Mouse (Mus musculus): ENCODE results near the gene Cntrob.
A peak's percentile ranks its signal among the peaks of the same experiment; 100 is the strongest.

Cntrob gene

DNA sequence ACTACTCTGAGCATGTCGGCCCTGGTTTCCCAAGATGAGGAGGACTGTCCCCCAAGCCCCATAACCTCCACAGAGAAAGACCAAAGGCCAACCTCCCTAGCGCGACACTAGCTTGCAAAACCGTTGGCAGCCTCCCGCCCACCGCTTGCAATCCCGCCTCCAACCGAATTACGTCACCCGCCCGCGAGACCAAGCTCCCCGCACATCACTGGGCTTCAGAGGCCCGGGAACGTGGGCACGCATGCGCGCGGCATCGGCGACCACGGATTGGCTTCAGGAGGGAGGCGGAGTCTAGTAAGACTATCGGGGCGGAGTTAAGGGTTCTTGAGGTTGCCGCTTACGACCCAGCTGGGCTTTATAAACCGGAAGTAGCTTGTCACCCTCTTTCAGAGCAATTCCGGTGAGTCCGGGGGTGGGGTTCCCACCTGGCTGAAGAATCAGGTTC, at the start of gene Cntrob, which contains the start of gene Trappc1:
Cntrob (minus strand) TSS at position 109 of the 445 bp plus-strand sequence.
Trappc1 (plus strand) TSS at position 314 of the 445 bp plus-strand sequence.
- DNase-seq (ENCODE audit: low read depth), result peak; percentile 94

DNA sequence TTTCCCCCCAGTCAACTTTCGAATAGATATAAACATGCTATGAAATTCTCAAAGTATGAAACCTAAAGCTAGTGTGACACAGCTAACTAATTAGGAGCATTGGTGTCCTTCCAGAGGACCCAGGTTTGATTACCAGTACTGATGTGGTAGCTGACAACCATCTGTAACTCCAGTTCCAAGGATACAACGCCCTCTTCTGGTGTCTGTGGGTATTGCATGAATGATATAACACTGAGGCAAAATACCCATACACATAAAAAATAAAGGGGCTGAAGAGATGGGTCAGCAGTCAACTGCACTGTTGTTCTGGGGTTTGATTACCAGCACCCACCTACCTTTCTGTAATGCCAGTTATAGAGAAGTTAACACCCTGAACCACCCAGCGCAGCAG, 49.2 kb upstream of the Cntrob start:
- no peak for DNase-seq (ENCODE audit: low read depth)

DNA sequence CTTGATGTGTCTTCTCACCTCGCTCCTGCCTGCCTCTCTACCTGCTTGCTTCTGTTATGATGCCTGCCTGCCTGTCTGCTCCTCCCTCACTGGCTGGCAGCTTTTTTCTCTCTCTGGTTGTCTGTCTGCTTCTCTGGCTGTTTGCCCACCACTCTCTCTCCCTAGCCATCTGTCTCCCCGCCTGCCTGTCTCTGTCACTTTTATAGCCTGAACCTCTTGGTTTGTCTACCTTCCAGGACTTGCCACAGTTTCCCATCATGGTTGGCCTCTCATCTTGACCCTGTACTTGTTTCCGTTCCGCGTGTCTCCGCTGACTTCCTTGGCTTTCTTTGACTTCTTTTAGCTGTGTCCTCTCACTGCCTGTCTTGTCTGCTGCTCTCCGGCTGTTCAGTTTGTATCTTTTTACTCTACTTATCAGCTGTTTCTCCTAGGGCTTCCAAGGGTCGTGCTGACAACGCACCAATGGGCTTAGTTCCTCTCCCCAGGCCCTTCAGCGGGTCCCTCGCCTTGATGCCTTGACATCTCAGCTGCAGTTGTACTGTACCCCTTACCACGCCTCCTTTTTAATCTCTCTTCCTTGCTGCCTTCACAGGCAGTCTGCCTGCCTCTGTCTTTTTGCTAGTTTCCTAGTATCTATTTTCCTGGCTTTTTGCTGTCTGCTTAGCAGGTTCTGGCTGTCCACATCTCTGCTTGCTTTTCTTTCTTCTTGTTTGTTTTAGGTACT, 48.6 kb upstream of the Cntrob start:
- DNase-seq (ENCODE audit: low read depth), result no peak

DNA sequence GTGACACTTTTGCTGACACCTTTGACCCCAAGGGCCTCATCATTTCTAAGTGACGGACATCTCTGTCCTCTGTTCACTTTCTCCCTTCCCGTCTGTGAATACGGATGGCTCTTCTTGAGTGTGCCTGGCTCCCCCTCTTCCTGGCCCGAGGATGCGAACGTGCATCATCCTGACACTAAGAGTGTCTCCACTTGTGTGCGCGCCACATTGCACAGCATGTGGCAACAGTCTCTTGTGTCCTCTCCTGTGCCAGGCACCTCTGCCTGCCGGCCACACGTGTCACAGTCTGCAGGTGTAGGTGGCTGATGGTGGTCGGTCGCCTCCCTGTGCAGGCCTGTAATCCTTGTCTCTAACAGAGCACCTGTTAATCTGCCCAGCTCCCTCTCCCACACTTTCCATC, 48.0 kb upstream of the Cntrob start:
- no peak for DNase-seq (ENCODE audit: low read depth)

DNA sequence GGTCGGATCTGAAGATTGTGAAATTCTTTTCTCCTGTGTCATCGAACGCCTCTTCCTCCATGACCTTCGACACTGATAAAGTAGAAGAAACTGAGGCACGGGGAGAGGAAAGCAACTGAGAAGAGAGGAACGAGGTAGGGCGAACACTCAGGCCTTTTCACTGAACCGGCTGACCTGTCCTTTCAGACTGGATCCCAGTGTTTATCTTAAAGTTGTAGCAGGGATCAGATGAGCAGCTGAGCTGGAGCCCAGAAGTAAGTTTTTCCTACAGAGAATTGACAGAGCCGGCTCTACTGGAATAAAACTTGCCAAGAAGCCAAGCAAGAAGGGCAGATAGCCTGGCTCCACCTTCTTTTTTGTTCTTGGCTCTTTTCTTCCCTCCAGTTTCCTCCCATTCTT, 47.2 kb upstream of the Cntrob start:
- DNase-seq (ENCODE audit: low read depth), result no peak

DNA sequence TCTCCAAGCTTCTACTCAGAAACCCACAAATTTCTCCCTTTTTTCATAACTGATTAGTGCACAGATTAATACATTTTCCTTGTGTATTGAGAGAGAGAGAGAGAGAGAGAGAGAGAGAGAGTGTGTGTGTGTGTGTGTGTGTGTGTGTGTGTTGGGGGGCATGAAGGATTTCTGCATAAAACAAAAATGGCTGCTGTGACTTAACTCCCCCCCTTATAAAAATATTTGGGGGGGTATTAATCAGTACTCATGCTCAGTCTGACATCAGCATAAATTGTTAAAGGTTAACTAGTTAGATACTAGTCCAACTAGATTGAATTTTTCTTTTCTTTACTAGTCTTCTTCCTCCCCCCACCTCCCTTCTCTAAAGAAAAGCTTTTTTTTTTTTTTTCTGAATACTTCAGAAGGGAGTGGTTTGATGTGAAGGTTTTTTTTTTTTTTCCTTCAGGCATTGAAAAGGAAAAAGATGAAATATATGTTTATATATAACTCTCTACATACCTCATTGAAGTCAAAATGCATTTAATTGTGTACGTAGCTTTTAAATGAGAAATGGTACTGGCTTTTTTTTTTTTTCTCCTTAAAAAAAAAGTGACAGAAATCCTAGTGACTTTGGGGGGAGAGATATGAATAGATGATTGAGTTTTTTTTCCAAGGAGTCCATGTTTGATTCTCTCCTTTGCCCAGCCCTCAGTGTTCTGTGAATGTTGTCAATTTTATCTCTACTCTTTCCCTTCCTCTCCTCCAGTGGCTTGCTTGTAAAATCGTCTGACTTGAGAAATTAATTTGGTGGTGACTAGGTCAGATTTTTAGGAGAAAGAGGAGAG, 46.6 kb upstream of the Cntrob start:
- no peak for DNase-seq (ENCODE audit: low read depth)

DNA sequence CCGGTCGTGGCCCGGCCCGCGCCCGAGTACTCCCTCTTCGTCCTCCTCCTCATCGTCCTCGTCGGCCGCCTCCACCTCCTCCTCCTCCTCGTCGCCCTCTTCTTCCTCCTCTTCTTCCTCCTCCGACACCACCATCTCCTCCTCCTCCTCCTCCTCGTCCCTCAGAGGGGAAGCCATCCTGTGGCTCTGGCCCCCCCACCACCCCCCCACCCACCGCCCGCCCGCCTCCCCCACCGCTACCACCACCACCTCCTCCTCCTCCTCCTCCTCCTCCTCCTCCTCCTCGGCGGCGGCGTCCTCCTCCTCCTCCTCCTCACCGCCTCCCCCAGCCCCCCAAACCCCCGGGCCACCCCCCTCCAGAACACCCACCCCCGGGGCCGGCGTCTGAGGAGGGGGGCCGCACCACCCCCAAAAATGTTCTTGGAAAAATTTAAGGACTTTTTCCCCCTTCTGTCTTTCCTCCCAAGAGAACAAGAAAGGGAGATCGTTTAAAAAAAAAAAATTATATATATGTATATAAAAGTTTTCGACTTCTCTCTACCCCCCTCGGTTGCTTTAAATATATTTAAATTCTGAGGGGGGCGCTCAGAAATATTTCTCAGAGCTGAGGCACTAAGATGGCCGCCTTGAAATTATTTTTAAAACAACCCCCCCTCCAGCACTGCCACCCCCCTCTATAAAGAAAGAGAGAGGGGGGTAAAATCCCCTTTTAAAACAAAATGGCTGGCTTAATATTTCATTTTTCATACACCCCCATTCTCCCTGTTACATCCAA, 45.8 kb upstream of the Cntrob start, which contains the start of gene Chd3:
Chd3 (minus strand) TSS at position 192 of the 775 bp plus-strand sequence.
- no peak for DNase-seq (ENCODE audit: low read depth)

DNA sequence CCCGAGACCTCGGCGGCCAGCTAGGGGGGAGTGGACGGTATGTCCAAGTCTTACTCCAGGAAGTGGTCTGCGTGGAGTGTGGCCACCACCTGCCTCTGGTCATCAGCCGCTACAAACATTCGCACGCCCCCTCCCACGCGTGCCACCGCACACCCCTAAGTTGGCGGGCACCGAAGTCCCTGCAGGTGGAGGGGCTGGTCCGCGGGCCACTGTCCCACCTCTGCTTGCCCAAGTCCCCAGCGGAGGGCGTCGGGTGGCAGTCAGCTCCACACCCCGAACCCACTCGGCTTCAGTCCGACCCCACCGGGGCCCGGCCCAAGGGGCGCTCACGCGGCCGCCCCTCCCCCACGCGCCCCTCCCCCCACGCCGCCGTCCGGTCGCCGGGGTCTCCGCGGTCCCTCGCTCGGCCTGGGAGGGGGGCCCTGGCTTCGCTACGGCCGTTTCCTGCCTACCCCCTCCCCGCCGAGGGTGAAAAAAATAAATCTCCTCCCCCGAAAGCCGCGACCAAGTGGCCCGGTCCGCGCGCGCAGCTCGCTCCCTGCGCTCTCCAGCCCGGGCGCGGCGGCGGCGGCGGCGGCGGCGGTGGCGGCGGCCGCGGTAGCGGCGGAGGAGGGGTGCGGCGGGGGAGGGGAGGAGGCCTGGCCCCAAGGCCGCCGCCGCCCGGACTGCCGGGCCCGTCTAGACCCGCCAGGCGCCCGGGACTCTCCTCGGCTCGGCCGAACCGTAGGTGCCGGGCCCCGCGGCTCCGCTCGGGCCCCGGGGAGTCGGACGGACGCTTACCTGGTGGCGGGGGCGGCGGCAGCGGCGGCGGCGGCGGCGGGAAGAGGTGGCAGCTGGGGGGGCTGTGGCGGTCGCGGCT, 45.0 kb upstream of the Cntrob start:
- DNase-seq (ENCODE audit: low read depth), result no peak

DNA sequence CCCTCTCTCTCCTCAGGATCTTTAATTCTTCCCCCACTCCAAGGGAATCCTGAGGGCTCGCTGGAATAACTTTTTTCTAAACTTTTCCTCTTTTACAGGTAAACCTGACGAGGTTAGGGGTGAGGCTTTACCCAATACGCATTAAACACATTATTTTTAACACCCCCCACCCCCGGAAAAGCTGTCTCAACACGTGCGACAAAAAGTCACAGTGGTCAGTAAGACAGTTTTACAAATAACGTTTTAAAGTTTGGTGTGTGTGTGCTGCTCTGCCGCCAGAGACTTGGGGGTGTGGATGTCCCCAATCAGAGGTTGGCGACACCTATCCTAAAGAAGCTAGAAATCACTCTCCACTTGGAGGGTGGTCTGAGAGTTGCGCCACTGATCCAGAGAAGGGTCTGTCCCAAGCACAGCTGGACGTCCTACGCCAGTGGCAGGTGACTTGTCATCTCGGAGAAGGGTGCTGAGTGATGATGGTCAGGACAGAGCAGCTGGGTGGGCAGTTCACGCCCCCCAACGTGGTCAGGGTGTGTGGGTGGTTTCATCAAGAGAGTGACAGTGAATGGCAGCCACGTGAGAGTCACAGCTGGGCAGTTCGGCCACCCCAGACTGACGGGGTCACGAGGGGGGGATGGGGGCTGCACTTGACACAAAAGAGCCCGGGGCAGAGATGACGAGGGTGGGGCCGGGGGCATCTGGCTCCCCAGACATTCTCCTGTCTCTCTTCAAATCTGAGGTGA, 44.2 kb upstream of the Cntrob start:
- DNase-seq (ENCODE audit: low read depth), result no peak

DNA sequence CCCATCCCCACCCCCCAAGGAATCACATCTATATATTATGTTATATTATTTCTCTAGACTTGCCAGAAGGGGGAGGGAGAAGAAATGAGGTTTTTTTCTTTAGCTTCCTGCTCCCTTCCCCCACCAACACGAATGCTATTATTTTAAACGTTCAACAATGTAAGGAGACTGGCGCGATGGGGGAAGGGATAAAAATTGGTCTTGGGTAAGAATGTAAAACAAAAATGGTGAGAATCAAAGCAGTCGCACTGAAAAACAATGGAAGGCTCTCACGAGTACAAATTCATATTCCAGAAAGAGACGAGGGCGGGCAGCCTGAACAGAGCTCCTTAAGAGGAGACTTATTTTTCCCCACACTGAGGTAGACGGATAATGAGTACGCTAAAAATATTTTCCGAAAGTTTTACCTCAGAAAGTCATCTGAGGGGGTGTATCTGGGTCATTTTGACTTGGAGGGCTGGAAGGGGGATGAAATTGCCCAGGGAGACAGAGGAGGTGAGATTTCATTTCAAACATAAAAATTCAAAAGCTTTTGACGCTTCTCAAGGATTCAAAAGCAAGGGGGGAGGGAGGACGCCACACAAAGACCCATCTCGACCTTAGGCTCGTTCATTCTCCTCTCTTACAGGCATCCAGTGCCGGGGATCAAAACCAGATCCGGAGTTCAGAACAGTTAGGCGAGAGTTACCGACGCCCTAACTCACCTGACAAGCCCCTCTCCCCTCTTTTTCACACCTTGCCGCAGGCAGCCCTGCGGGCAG, 43.5 kb upstream of the Cntrob start:
- no peak for DNase-seq (ENCODE audit: low read depth)

DNA sequence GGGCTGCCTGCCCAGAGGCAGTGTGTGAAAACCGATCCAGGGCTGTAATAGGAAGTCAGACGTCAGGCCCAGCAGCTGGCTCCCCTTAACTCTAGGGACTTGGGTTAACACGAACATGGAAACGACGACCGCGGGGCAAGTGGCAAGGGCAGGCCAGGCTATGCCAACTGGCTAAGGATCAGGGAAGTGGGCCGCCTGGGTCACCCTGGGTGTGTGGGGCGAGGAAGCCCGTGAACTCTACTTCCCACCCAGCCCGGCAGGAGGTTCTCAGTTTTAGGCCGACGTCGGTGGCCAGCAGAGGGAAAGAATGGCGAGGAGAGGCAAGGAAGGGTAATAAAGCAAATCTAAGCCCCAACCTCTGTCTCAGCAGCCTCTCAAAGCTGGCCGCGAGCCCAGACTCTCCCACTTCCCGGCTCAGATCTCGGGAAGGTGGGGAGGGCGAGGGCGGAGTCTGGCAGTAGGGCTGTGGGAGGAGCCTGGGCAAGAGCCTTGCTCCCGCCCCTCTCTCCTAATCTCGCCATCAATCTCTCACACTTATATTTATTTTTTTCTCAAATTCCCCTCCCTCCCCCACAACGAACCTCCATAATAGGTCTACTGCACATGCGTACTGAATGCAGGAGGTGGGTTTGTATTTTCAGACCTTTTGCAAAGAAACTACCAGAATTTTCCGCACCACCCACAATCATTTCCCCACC, 42.7 kb upstream of the Cntrob start:
- DNase-seq (ENCODE audit: low read depth), result peak; percentile 40

DNA sequence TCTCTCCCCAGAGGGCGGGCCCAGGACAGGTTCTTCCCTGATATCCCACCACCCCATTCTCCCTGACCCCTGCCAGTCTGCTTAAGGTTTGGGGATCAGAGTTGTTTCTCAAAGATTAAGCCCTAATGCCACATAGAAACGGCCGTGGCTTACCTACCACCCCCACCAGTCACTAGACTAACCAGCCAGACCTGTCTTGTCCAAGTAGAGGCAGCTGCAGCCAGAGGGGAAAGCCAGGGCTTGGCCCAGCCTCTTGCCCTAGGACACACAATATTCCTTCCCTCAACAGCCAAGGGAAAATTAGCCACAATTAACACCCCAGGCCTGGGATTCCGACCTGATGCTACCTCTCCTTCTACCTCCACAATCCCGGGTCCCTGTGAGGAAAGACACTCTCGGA, 42.1 kb upstream of the Cntrob start:
- DNase-seq (ENCODE audit: low read depth), result no peak

DNA sequence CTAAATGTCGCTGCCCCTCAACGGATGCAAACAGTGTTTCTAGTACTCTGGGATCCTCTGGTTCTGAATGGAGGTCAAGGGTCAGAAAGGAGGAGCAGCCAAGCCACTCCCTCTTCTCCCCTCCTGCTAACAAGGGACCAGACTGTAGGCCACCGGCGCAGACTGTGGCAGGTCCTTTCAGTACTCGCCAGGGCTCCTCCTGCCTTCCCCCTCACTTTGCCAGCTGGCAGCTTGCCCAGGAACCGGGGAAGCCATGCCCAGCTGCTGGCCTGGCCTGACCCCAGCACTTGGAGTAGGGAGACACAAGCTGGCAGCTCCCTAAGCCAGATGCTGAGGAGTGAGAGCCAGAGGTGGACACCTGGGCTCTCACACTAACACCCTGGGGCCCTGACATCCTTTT, 41.3 kb upstream of the Cntrob start:
- DNase-seq (ENCODE audit: low read depth), result no peak

DNA sequence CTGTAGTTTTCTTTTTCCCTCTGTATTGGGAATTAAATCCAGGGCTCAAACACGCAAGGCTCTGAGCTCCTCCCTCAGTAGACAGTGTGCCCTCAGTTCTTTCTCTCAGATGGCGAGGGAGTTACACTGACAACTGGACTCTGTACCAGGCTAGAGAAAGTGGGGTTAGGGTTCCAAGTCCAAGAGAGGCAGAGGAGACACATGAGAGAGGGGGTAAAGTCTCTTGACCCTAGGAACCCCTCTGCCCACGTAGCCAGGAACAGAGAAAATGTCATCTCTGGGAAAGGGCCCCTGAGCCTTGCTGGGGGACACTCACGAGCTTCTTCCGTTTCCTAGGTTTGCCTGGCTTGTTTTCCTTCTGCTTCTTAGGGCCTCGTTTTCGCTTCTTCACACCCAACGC, 40.8 kb upstream of the Cntrob start:
- DNase-seq (ENCODE audit: low read depth), result no peak

DNA sequence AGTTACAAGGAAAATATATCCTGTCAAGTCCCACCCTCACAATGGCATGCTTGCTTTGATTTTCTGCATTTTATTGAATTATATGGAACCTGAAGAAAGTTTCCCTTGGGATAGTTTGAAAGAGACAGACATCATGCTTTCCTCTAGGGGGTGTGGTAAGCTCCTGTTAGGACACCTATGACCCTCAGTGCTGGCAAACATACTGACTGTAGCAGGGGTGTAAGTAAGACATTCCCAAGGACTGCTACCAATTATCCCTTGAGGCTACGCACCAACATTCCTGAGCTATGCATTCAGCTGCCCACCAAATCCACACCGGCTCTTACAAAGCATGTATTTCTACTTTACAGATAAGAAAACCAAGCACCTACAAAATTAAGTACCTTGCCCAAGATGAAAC, 38.9 kb upstream of the Cntrob start:
- DNase-seq (ENCODE audit: low read depth), result no peak

DNA sequence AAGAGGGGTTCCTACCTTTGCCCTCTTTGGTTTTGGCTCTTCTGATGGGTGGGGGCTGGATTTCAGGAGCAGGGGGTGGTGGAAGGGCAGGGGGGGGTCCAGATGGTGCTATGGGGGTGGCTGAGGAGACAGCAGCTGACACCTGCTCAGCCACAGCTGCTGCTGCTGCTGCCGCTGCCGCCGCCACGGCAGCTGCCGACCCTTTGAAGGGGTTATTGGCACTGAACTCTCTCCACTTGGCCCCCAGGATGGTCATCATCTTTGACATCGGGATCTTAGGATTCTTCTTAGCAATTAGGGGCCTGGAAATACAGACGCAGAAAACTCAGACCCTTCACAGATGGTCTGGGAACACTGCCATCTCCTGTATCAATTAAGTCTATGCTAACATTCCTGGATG, 38.4 kb upstream of the Cntrob start:
- no peak for DNase-seq (ENCODE audit: low read depth)

DNA sequence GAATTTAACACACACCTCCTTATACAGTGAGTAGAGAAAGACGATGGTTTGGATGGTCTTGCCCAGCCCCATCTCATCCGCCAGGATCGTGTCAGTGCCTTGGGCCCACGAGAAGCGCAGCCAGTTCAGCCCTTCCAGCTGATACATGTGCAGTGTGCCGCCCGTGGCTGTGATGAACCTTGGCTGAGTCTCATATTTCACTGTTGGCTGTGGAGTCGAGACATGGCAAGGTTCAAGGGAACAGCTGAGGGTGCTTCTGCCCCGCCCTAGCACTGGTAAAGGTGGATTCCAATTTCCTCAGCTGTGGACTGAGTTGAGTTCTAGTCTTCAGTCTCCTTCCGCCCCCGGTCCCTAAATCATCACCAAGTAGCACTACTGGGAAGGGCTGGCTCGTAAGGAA, 34.1 kb upstream of the Cntrob start:
- no peak for DNase-seq (ENCODE audit: low read depth)

DNA sequence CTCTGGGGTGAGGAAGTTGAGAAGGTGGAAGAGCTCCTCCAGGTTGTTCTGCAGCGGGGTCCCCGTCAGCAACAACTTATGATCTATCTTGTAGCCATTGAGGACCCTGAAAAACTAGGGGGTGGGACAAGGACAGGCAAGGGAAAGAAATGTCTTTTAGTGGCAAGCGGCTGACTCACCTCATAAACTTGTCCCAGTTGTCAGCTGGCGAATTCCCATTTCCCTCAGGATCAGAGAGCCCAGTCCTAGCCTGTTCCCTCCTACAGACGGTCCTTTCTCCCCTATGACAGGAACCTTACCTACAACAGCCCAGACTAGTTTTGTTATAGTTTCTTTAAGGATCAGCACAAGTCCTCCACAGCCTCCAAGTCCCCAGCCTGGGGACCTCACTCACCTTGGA, 33.0 kb upstream of the Cntrob start:
- DNase-seq (ENCODE audit: low read depth), result no peak

DNA sequence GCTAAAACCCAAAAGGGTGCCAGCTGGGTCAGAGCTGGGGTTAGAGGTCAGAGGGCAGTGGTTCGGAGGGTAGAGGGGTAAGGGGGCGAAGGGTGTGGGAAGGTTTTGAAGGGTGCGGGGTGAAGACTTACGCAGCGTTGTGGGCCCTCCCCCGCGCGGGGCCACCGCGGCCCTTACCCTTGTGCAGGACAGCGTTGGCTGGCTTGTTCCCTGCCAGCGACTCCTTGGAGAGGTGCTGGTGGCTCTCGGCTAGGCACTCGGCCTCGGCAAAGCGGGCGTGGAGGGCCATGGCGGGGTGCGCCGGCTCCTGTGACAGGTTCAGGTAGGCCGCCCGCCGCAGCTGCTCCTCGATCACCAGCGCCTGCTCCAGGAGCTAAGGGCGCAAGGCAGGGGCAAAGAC, 22.9 kb upstream of the Cntrob start:
- DNase-seq (ENCODE audit: low read depth), result no peak

Measured in c-Kit-positive CD71-negative TER-119-negative erythroid progenitor cells, embryonic 14.5 days (primary cell).